Mouse (Mus musculus): ENCODE results near the gene Zfp362. TPM values are rescaled to one million over a fixed set of nuclear protein-coding genes. Genes with fewer than 3 reads are reported as not detected.

Gene Zfp362
- polyA plus RNA-seq, 1 experiment: 14.0 TPM

GRCm38 (mm10) chr4:128760029-128760428 is 45.8 kb downstream of the Zfp362 start:
- no peak for DNase-seq (ENCODE audit: low spot score)

DNA sequence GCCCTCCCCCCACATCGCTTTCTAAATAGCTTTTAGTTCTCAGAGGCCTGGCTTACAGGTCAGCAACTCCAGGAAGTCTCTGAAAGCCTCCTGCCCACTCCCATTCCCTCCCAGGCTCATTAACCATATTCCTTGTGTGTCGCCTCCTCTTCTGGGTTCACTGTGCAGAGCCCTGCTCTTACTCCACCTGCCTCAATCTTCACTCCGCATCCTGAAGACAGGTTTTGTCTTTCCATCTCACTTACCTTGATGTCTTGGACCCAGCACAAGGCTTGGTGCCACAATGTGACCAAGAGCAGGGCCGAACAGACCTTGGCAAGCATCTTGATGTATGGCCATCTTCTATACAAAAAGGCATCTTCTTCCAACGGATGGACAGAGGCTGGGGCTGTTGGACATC is 46.6 kb downstream of the Zfp362 start:
- no peak for DNase-seq (ENCODE audit: low spot score)

DNA sequence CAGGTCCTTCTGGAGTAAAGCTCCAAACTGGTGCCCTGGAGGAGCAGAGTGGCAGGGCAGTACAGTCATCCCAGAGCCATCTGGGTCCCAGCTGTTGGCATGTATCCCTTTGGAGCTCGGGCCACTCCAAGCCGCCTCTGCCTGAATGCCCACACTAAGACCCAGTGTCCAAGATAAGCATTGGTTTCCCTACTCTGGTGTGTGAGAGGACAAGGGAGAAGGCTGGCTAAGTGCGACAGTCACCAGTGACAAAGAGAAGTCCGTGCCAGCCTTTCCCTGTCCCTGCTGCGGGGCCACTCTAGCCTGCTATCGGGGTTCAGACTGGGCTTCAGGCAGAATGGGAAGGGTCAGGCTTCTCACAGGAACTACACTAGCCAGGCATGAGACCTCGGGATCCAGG is 49.9 kb downstream of the Zfp362 start:
- no peak for DNase-seq (ENCODE audit: low spot score)

- no peak for DNase-seq (ENCODE audit: low spot score)
Observed at GRCm38 (mm10) chr4:128755064-128755463, 50.8 kb downstream of the Zfp362 start, which contains the start of gene A3galt2. Gene A3galt2, plus strand, starts transcription at chr4:128755364.

- DNase-seq (ENCODE audit: low spot score): no peak
Observed at GRCm38 (mm10) chr4:128753571-128753970, 52.3 kb downstream of the Zfp362 start.

DNA sequence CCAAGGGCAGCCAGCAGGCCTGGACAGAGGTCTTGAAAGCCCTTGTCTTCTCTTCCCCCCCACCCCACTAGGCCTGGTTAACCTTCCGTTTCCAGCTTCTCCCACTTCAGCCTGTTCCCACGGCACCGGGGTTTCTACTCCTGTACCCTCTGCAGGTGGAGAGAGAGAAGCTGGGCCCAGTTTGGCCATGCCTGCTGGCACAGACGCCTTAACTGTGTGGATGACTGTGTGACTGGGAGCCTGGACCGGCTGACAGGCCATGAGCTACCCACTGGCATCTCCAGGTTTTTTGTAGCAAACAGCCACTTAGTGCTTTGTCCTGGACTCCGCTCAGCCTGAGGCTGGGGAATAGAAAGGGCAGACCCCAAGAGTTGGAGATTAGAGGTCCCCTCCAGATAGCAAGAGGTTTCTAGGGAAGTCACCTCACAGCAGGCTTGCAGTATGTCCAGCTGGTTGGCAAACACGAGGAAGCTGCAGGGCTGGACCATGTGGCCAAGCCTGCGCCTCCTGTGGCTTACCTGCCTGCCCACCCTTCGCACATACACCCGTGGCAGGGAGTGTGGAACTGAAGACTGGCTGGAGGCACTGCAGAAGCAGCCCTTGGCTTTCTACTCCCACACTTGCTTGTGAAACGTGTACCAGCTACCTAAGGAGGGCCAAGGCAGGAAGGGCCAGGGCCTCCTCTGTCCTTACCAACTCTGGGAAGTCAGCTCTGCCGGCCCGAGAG is 53.7 kb downstream of the Zfp362 start:
- DNase-seq (ENCODE audit: low spot score): no peak

DNA sequence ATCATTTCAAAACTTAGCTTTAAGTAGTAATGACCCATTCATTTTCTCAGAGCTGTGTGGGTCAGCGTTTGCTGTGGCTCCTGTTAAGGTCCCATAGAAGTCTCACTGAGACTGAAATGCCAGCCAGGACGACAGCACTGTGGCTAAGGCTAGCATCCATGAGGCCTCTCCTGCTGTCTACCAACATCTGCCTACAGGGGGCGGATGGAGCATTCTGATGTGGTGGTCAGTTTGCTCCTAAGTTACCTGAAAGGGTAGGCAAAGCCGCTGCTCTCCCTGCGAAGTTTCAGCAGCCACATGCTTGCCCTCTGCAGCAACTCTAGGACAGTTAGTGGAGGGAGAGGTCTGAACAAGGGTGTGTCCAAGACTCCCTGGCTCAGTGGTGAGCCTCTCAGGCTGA is 54.8 kb downstream of the Zfp362 start:
- DNase-seq (ENCODE audit: low spot score): no peak

DNA sequence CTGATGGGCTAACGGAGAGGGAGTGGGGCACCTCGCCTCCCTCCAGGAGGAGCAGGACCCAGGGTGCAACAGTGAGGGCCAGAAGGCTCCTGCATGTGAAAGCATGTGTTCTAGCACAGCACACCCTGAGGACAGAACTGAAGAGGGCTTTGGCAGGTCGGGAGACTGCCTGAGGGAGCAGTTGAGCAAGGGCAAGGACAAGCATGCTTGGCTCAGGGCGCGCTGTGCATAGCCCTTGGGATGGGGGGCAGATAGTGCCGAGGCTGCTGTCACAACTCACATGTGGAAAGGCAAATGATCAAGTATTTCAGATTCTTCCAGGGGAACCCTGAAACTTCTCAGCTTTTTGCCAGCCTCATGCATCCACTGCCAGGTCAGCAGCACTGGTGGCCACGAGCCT is 57.5 kb downstream of the Zfp362 start:
- DNase-seq (ENCODE audit: low spot score): no peak

DNA sequence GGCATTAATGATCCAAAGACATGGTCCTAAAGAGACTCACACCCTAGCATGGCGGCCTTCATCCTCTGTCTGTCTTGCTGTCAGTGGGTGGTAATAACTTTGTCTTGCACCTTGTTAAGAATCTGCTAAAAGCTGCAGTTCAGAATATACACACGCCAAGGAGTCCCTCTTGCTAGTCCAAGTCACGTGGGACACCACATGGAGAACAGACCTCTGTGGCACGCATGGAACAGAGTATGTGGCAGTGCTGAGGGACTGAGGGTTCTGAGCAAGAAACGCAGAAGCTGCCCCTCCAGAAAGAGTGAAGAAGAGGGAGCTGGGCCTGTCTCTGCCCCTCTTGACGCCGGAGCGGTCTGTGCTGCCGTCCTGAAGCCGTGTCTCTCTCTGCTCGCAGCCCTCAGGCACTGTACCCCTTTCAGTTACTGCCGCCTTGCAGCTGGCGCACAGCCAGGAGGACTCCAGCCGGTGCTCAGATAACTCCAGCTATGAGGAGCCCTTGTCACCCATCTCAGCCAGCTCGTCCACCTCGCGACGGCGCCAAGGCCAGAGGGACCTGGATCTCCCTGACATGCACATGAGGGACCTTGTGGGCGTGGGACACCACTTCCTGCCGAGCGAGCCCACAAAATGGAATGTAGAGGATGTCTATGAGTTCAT is 58.1 kb downstream of the Zfp362 start:
- no peak for DNase-seq (ENCODE audit: low spot score)

GRCm38 (mm10) chr4:128745160-128745559 is 60.7 kb downstream of the Zfp362 start:
- no peak for DNase-seq (ENCODE audit: low spot score)

GRCm38 (mm10) chr4:128743031-128743626 is 62.7 kb downstream of the Zfp362 start:
- no peak for DNase-seq (ENCODE audit: low spot score)

DNA sequence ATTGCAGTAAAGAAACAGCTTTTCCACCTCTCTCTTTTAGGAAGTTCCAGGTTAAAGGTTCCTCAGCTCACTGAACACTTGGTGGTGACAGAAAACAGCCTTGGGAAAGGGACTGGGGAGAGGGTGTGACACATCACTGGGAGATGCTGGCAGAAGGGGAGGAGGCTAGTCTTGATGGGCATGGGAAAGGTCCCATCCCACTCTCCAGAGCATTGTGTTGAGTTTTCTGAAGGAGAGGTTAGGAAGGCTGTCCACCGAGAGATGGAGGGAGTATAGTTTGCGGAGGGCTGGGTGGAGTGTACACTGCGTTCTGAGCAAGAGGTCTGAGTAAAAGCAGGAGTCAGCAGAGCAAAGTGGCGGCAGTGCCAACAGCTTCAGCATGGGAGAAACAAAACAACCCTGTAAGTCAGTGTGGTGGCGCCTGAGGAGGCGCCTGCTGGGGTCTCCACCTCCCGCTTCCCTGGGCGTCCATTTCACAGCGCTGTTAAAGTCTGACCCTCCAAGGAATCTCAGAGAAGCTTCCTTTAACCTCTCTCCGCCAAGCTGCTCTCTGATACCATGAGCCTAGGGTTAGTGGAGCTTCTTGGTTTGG is 63.4 kb downstream of the Zfp362 start:
- no peak for DNase-seq (ENCODE audit: low spot score)

DNA sequence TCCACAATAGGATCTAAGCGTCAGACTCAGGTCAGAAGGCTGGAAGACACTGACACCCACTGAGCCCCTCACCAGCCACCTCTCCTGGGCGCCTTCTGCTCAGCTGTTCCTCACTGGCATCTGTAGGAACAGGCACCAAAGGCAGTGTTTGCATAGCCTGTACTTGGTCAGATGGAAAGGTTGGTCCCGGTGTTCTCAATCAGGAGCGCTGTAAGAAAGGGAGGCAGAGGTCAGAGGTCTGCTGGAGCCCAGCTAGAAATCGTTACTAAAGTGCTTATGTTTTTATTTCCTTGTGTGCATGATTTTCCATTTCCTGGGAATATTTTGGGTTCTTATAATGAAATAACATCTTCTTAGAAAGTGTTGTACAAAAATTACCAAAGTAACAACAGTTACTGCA is 63.9 kb downstream of the Zfp362 start:
- no peak for DNase-seq (ENCODE audit: low spot score)

DNA sequence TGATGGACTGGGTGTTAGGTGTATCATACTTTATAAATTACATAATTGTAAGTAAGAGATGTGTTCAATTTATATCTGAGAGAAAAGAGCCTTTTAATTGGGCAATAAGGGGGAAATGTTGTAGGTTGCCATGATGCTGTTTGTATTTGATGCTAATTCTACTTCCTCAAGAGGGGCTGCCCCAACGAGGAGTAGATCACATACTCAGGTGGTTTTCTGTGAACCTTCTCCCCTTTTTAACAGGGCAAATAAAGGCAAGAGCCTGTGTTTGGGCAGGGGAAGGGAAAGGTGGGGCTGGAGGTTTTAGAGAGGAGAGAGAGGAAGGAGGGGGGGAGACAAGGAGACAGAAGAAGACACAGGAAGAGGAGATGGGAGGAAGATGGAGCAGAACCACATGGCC is 65.0 kb downstream of the Zfp362 start:
- DNase-seq (ENCODE audit: low spot score): no peak

GRCm38 (mm10) chr4:128737825-128738610 is 67.8 kb downstream of the Zfp362 start:
- no peak for DNase-seq (ENCODE audit: low spot score)

- DNase-seq (ENCODE audit: low spot score): no peak
Observed at GRCm38 (mm10) chr4:128737137-128737589, 68.7 kb downstream of the Zfp362 start.

GRCm38 (mm10) chr4:128734721-128735671 is 70.8 kb downstream of the Zfp362 start:
- no peak for DNase-seq (ENCODE audit: low spot score)

DNA sequence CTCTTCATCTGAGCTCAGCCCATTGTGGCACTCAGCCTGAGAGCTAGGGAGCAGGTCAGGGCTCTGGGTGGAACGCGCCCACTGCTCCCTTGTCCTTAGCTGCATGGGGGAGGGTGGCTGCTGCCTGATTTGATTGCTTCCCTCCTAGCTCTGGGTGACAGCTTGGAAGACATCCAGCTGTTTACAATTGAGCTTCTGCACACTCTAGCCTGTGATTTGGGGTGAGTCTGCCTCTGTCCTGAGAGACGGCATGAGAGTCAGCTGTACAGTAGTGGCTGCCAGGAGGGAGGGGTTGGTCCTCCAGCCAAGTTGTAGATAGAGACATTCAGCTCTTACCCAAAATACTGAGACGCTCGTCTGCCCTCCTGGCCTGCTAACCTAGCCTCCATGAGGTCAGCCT is 71.6 kb downstream of the Zfp362 start:
- DNase-seq (ENCODE audit: low spot score): no peak

- DNase-seq (ENCODE audit: low spot score): no peak
Observed at GRCm38 (mm10) chr4:128733496-128733895, 72.3 kb downstream of the Zfp362 start.

- DNase-seq (ENCODE audit: low spot score): no peak
Observed at GRCm38 (mm10) chr4:128732794-128733193, 73.1 kb downstream of the Zfp362 start.

DNA sequence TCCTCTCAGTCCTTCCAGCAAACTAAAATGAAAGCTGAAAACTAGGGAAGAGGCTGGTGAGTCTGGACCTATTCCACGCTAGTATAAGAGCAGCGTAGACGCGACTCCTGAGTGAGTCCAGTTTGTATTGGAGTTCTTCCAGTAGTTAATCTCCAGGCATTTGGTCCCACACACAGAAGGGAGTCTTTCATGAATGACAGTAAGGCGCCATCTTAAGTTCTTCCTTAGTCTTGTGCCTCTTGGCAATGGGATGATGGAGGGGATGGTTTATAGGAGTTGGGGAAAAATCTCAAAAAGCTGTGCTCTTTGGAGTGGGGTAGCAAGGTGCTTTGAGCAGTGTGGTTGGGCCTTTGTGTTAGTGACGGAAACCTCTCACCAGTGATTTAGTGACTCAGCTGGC is 75.6 kb downstream of the Zfp362 start:
- DNase-seq (ENCODE audit: low spot score): no peak
